Mouse (Mus musculus) limb, embryonic 12.5 days (tissue): ENCODE results near the gene Zmynd12. TPM values are rescaled to one million over a fixed set of nuclear protein-coding genes. Genes with fewer than 3 reads are reported as not detected.

ENCODE experiments used
- ATAC-seq: fragments of 200-750 bp; cut with Nextera tagmentation; 2 replicates; pipeline ENCODE4 v1.8.0; 2017; ENCODE audit warnings: low read depth, moderate TSS enrichment; ENCODE audit not compliant: insufficient number of reproducible peaks, insufficient read depth, low FRiP score, low TSS enrichment
- H3K27ac ChIP-seq: fragments of 300-500 bp; sonication (generic); 2 replicates; pipeline ENCODE4 v1.5.1; 2016; ENCODE audit warnings: mild to moderate bottlenecking, moderate library complexity
- H3K27me3 ChIP-seq: fragments of 300-500 bp; sonication (generic); 2 replicates; pipeline ENCODE4 v1.6.1; 2016; ENCODE audit warnings: mild to moderate bottlenecking, moderate library complexity
- H3K36me3 ChIP-seq: fragments of 300-500 bp; sonication (generic); 2 replicates; pipeline ENCODE4 v1.6.1; 2016; ENCODE audit warnings: mild to moderate bottlenecking, moderate library complexity
- H3K4me1 ChIP-seq: fragments of 300-500 bp; sonication (generic); replicated peaks from 2 replicates; pipeline ENCODE4 v1.6.1; 2016
- H3K4me2 ChIP-seq: fragments of 300-500 bp; sonication (generic); 2 replicates; pipeline ENCODE4 v1.6.1; 2016; ENCODE audit warnings: mild to moderate bottlenecking, moderate library complexity
- H3K4me3 ChIP-seq: fragments of 300-500 bp; sonication (generic); replicated peaks from 2 replicates; pipeline ENCODE4 v1.5.1; 2016; ENCODE audit warnings: mild to moderate bottlenecking
- H3K9ac ChIP-seq: fragments of 300-500 bp; sonication (generic); replicated peaks from 2 replicates; pipeline ENCODE4 v1.6.1; 2016; ENCODE audit warnings: mild to moderate bottlenecking, moderate library complexity
- H3K9me3 ChIP-seq: fragments of 300-500 bp; sonication (generic); 2 replicates; pipeline ENCODE4 v1.6.1; 2016; ENCODE audit warnings: mild to moderate bottlenecking, moderate library complexity
- WGBS: fragments of 180-500 bp; shearing (Covaris S2); methylation state at CpG from one replicate; pipeline ENCODE4 v1.1.7; 2016; 5-methylcytosine and 5-hydroxymethylcytosine counted together
- polyA plus RNA-seq: library from polyadenylated mRNA; unstranded; fragments of >200 nt; fragmentation: Nextera tagmentation; extraction: Ambion mirVana; gene quantifications from 2 replicates; pipeline ENCODE4 v1.2.1, GENCODE M21; 2016

Zmynd12 gene
- polyA plus RNA-seq, 1 experiment from 2014 or later: 0.45 TPM

- H3K4me1 ChIP-seq: peaks cover 3% of the 10 kb centered on the region; the same call in 1 of the 2 replicates
- H3K27me3 ChIP-seq: no peaks in the 10 kb centered on the region
- no peaks in the 10 kb centered on the region for H3K36me3 ChIP-seq
- no peak overlapping the region for H3K4me3 ChIP-seq
- WGBS: 86% methylated on average over 9 of the region's 9 CpGs
- H3K27ac ChIP-seq: no peak overlapping the region
- no peak overlapping the region for H3K4me2 ChIP-seq
- no peak overlapping the region for H3K9ac ChIP-seq
- no peaks in the 10 kb centered on the region for H3K9me3 ChIP-seq
- no peak for ATAC-seq
Measured at GRCm38 (mm10) chr4:119472545-119472944, 49.9 kb downstream of the Zmynd12 start.

- no peak for ATAC-seq
- whole genome bisulfite sequencing: 36% methylated on average over 5 of the region's 5 CpGs
- H3K9ac ChIP-seq: no peak overlapping the region
Measured at GRCm38 (mm10) chr4:119473150-119473549, 50.5 kb downstream of the Zmynd12 start.

GRCm38 (mm10) chr4:119483051-119483450, 60.4 kb downstream of the Zmynd12 start:
- WGBS: 53% methylated on average over 9 of the region's 9 CpGs
- no peaks in the 10 kb centered on the region for H3K9me3 ChIP-seq
- no peak overlapping the region for H3K27ac ChIP-seq
- H3K4me3 ChIP-seq: no peak overlapping the region
- H3K9ac ChIP-seq: no peak overlapping the region
- no peaks in the 10 kb centered on the region for H3K4me1 ChIP-seq
- ATAC-seq: no peak
- H3K36me3 ChIP-seq: no peaks in the 10 kb centered on the region
- no peaks in the 10 kb centered on the region; the same call in 1 of the 2 replicates for H3K27me3 ChIP-seq
- H3K4me2 ChIP-seq: no peak overlapping the region

More at GRCm38 (mm10) chr4:119473150-119473549, 50.5 kb downstream of the Zmynd12 start:
- Histone ChIP-seq H3K27me3 (no peaks in the 10 kb centered on the region), H3K4me1 (peaks cover 3% of the 10 kb centered on the region; the same call in 1 of the 2 replicates), H3K36me3 (no peaks in the 10 kb centered on the region), H3K4me3 (no peak overlapping the region), H3K27ac (no peak overlapping the region), H3K4me2 (no peak overlapping the region), H3K9me3 (no peaks in the 10 kb centered on the region)

GRCm38 (mm10) chr4:119484882-119485281, 62.3 kb downstream of the Zmynd12 start:
- Histone ChIP-seq H3K4me3 (no peak overlapping the region), H3K9me3 (no peaks in the 10 kb centered on the region), H3K9ac (no peak overlapping the region), H3K27me3 (no peaks in the 10 kb centered on the region; the same call in 1 of the 2 replicates), H3K36me3 (no peaks in the 10 kb centered on the region), H3K27ac (no peak overlapping the region), H3K4me2 (no peak overlapping the region), H3K4me1 (no peaks in the 10 kb centered on the region)
- WGBS: 74% methylated on average over 7 of the region's 7 CpGs
- no peak for ATAC-seq

GRCm38 (mm10) chr4:119489666-119490065, 67.1 kb downstream of the Zmynd12 start:
- H3K4me1 ChIP-seq: no peaks in the 10 kb centered on the region
- 0 out of 2 replicates have a peak, but pooled peaks cover 3% of the 10 kb centered on the region for H3K9me3 ChIP-seq
- no peak for ATAC-seq
- H3K36me3 ChIP-seq: no peaks in the 10 kb centered on the region
- no peak overlapping the region for H3K9ac ChIP-seq
- no peak overlapping the region for H3K4me2 ChIP-seq
- H3K27ac ChIP-seq: no peak overlapping the region
- 90% methylated on average over 10 of the region's 10 CpGs for WGBS
- peaks cover 34% of the 10 kb centered on the region for H3K27me3 ChIP-seq
- H3K4me3 ChIP-seq: no peak overlapping the region

GRCm38 (mm10) chr4:119490806-119491205, 68.2 kb downstream of the Zmynd12 start:
- Histone ChIP-seq H3K4me1 (no peaks in the 10 kb centered on the region), H3K9ac (no peak overlapping the region), H3K27ac (no peak overlapping the region), H3K4me2 (no peak overlapping the region), H3K36me3 (no peaks in the 10 kb centered on the region), H3K27me3 (peaks cover 34% of the 10 kb centered on the region), H3K4me3 (no peak overlapping the region), H3K9me3 (0 out of 2 replicates have a peak, but pooled peaks cover 3% of the 10 kb centered on the region)
- no peak for ATAC-seq
- WGBS: 73% methylated on average over 3 of the region's 3 CpGs

GRCm38 (mm10) chr4:119492291-119492932, 69.8 kb downstream of the Zmynd12 start, which contains the start of gene Rimkla:
Gene Rimkla (minus strand): TSS chr4:119492628.
- H3K27me3 ChIP-seq: peaks cover 34% of the 10 kb centered on the region
- peak within 1 kb of the TSS; percentile 57 for H3K9ac ChIP-seq
- 0% methylated on average over 72 of the region's 77 CpGs for WGBS
- ATAC-seq: peak; percentile 86
- H3K9me3 ChIP-seq: 0 out of 2 replicates have a peak, but pooled peaks cover 3% of the 10 kb centered on the region
- H3K27ac ChIP-seq: no peak within 1 kb of the TSS
- peak within 1 kb of the TSS; percentile 94 for H3K4me2 ChIP-seq
- H3K4me3 ChIP-seq: peak within 1 kb of the TSS; percentile 60
- no peaks in the 10 kb centered on the region for H3K36me3 ChIP-seq
- H3K4me1 ChIP-seq: no peaks in the 10 kb centered on the region

- ATAC-seq: no peak
- Histone ChIP-seq H3K4me3 (peak overlapping the region; percentile 60), H3K9me3 (0 out of 2 replicates have a peak, but pooled peaks cover 3% of the 10 kb centered on the region), H3K27ac (no peak overlapping the region), H3K36me3 (no peaks in the 10 kb centered on the region), H3K27me3 (peaks cover 34% of the 10 kb centered on the region), H3K4me1 (no peaks in the 10 kb centered on the region), H3K4me2 (peak overlapping the region; percentile 94), H3K9ac (peak overlapping the region; percentile 57; the same call in 1 of the 2 replicates)
- 36% methylated on average over 10 of the region's 10 CpGs for WGBS
Measured at GRCm38 (mm10) chr4:119492933-119493327, 70.3 kb downstream of the Zmynd12 start.

- Histone ChIP-seq H3K4me2 (no peak overlapping the region), H3K27ac (no peak overlapping the region), H3K9me3 (no peaks in the 10 kb centered on the region), H3K4me3 (no peak overlapping the region), H3K27me3 (peaks cover 8% of the 10 kb centered on the region), H3K9ac (no peak overlapping the region), H3K36me3 (no peaks in the 10 kb centered on the region), H3K4me1 (no peaks in the 10 kb centered on the region)
- 61% methylated on average over 5 of the region's 5 CpGs for WGBS
- no peak for ATAC-seq
Measured at GRCm38 (mm10) chr4:119498319-119498848, 75.8 kb downstream of the Zmynd12 start.

- H3K4me1 ChIP-seq: no peaks in the 10 kb centered on the region
- no peak for ATAC-seq
- H3K9ac ChIP-seq: no peak overlapping the region
- H3K9me3 ChIP-seq: no peaks in the 10 kb centered on the region; the same call in 1 of the 2 replicates
- H3K4me3 ChIP-seq: no peak overlapping the region
- H3K27ac ChIP-seq: no peak overlapping the region
- 64% methylated on average over 2 of the region's 2 CpGs for WGBS
- H3K36me3 ChIP-seq: no peaks in the 10 kb centered on the region
- H3K4me2 ChIP-seq: no peak overlapping the region
- 0 out of 2 replicates have a peak, but pooled peaks cover 7% of the 10 kb centered on the region for H3K27me3 ChIP-seq
Measured at GRCm38 (mm10) chr4:119511591-119511990, 89.0 kb downstream of the Zmynd12 start.

GRCm38 (mm10) chr4:119512731-119513141, 90.1 kb downstream of the Zmynd12 start:
- no peak for ATAC-seq
- no peak overlapping the region for H3K4me2 ChIP-seq
- H3K9ac ChIP-seq: no peak overlapping the region
- H3K36me3 ChIP-seq: no peaks in the 10 kb centered on the region
- no peak overlapping the region for H3K4me3 ChIP-seq
- no peaks in the 10 kb centered on the region for H3K4me1 ChIP-seq
- WGBS: 70% methylated on average over 3 of the region's 3 CpGs
- no peaks in the 10 kb centered on the region; the same call in 1 of the 2 replicates for H3K9me3 ChIP-seq
- H3K27ac ChIP-seq: no peak overlapping the region
- 0 out of 2 replicates have a peak, but pooled peaks cover 7% of the 10 kb centered on the region for H3K27me3 ChIP-seq
